Mouse (Mus musculus) lung, postnatal 0 days (tissue): ENCODE data around the gene Ajm1. TPM values are rescaled to one million over a fixed set of nuclear protein-coding genes. Genes with fewer than 3 reads are reported as not detected.

ENCODE experiments used
- ATAC-seq: fragments of 200-750 bp; cut with Nextera tagmentation; 2 replicates; pipeline ENCODE4 v1.8.0; 2017; ENCODE audit warnings: moderate library complexity
- DNase-seq: peaks from one replicate; pipeline ENCODE4 v3.0.0-alpha.2; 2016; ENCODE audit warnings: low spot score
- H3K27ac ChIP-seq: fragments of 300-500 bp; sonication (generic); 2 replicates; pipeline ENCODE4 v1.5.1; 2014; ENCODE audit warnings: antibody characterized with exemption, mild to moderate bottlenecking, low read length, mixed read lengths
- H3K27me3 ChIP-seq: fragments of 300-500 bp; sonication (generic); replicated peaks from 2 replicates; pipeline ENCODE4 v1.6.1; 2014; ENCODE audit warnings: low read length, mixed read lengths; ENCODE audit not compliant: insufficient read depth
- H3K36me3 ChIP-seq: fragments of 300-500 bp; sonication (generic); 2 replicates; pipeline ENCODE4 v1.6.1; 2014; ENCODE audit warnings: low read length, mixed read lengths; ENCODE audit not compliant: insufficient read depth
- H3K4me1 ChIP-seq: fragments of 300-500 bp; sonication (generic); 2 replicates; pipeline ENCODE4 v1.6.1; 2014; ENCODE audit warnings: antibody characterized with exemption, low read depth, low read length, mixed read lengths; ENCODE audit not compliant: insufficient read depth
- H3K4me2 ChIP-seq: fragments of 300-500 bp; sonication (generic); replicated peaks from 2 replicates; pipeline ENCODE4 v1.6.1; 2014; ENCODE audit warnings: low read depth, mild to moderate bottlenecking, low read length, moderate library complexity, mixed read lengths
- H3K4me3 ChIP-seq: fragments of 300-500 bp; sonication (generic); 2 replicates; pipeline ENCODE4 v1.5.1; 2014; ENCODE audit warnings: low read depth, low read length
- H3K9ac ChIP-seq: fragments of 300-500 bp; sonication (generic); replicated peaks from 2 replicates; pipeline ENCODE4 v1.6.1; 2014; ENCODE audit warnings: low read depth, mild to moderate bottlenecking
- H3K9me3 ChIP-seq: fragments of 300-500 bp; sonication (generic); 2 replicates; pipeline ENCODE4 v1.6.1; 2016; ENCODE audit warnings: low read length, mixed read lengths
- CTCF ChIP-seq: IDR thresholded peaks from 2 replicates; pipeline ENCODE4 v1.5.1; 2016; ENCODE audit warnings: antibody characterized with exemption, mild to moderate bottlenecking
- EP300 ChIP-seq: IDR thresholded peaks from 2 replicates; pipeline ENCODE4 v1.6.1; 2016; ENCODE audit warnings: antibody characterized with exemption, mild to moderate bottlenecking, control low read depth
- WGBS: fragments of 180-500 bp; shearing (Covaris S2); extraction: QIAGEN DNeasy Blood & Tissue Kit; methylation state at CpG from one replicate; pipeline ENCODE4 v1.1.7; 2014; 5-methylcytosine and 5-hydroxymethylcytosine counted together
- polyA plus RNA-seq: library from polyadenylated mRNA; unstranded; fragments of >200 nt; fragmentation: Nextera tagmentation; extraction: Ambion mirVana; gene quantifications from 2 replicates; pipeline ENCODE4 v1.2.1, GENCODE M21; 2015

Ajm1 gene
- polyA plus RNA-seq, 1 experiment from 2014 or later, result not detected

GRCm38 (mm10) chr2:25620386-25620785 lies 38.8 kb upstream of the Ajm1 start:
- no peaks in the 10 kb centered on the region for H3K36me3 ChIP-seq
- TF ChIP-seq EP300, result no peak
- TF ChIP-seq CTCF, result no peak
- 74% methylated on average over 6 of the region's 6 CpGs for WGBS
- peaks cover 19% of the 10 kb centered on the region for H3K27me3 ChIP-seq
- no peak overlapping the region for H3K9ac ChIP-seq
- no peak overlapping the region for H3K27ac ChIP-seq
- H3K4me2 ChIP-seq, result no peak overlapping the region
- no peak overlapping the region for H3K4me3 ChIP-seq
- no peaks in the 10 kb centered on the region for H3K9me3 ChIP-seq
- no peak for DNase-seq
- ATAC-seq, result no peak
- peaks cover 5% of the 10 kb centered on the region; the same call in 1 of the 2 replicates for H3K4me1 ChIP-seq

- WGBS, result 61% methylated on average over 3 of the region's 3 CpGs
- no peak within 1 kb of the TSS for H3K4me3 ChIP-seq
- H3K27me3 ChIP-seq, result peaks cover 25% of the 10 kb centered on the region
- no peak within 1 kb of the TSS for H3K27ac ChIP-seq
- H3K9me3 ChIP-seq, result no peaks in the 10 kb centered on the region
- no peak within 1 kb of the TSS for H3K4me2 ChIP-seq
- no peaks in the 10 kb centered on the region for H3K36me3 ChIP-seq
- no peak for DNase-seq
- TF ChIP-seq CTCF (no peak), EP300 (no peak)
- H3K4me1 ChIP-seq, result peaks cover 5% of the 10 kb centered on the region; the same call in 1 of the 2 replicates
- H3K9ac ChIP-seq, result no peak within 1 kb of the TSS
- no peak for ATAC-seq
Measured at GRCm38 (mm10) chr2:25617578-25617977, 36.0 kb upstream of the Ajm1 start, which contains the start of gene Ccdc183. Gene Ccdc183, minus strand, starts transcription at chr2:25617678.

DNA sequence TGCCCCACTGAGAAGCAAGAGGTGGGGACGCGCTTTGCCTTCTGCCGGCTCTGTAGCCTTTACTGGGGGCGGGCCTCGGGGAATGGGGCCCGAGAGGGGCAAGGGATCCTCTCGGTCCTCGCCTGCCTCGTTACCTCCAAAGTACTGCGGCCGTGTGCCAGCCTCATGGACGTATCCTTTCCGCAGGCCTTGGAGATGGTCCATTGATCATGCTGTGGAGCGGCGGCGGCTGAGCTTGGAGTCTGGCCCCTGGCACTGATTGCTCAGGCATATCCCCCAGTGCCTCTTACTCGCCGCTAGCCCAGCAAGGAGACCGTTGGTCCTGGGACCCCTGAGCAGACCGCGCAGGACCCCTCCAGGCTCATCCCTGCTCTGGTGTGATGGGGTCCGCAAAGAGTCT lies 34.8 kb upstream of the Ajm1 start:
- Histone ChIP-seq H3K4me2 (0 out of 2 replicates have a peak overlapping the region, but pooled peaks have one; percentile 8), H3K27ac (no peak overlapping the region), H3K27me3 (peaks cover 25% of the 10 kb centered on the region), H3K4me1 (peaks cover 5% of the 10 kb centered on the region; the same call in 1 of the 2 replicates), H3K9ac (no peak overlapping the region), H3K9me3 (no peaks in the 10 kb centered on the region), H3K4me3 (no peak overlapping the region), H3K36me3 (no peaks in the 10 kb centered on the region)
- ATAC-seq (no peak), DNase-seq (no peak)
- WGBS, result 23% methylated on average over 17 of the region's 22 CpGs
- TF ChIP-seq CTCF (no peak), EP300 (no peak)

DNA sequence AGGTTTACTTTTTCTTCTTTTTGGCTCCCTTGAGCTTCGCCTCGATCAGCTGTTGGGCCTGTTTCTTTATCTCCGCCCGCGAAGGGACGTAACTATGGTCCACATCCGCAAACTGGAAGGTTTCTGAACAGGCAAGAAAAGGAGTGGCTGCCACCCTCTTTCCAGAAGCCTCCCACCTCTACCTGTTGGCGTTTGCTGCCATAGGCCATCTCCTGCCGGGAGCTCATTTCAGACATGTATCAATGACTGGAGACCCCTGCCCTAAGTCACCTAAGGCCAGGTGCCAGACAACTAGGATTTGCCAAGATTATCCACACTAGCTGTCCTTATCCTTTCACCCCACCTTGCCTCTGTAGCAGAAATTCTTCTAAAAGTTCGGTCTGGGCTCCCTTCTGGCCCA lies 27.1 kb upstream of the Ajm1 start:
- 63% methylated on average over 10 of the region's 10 CpGs for WGBS
- no peaks in the 10 kb centered on the region for H3K9me3 ChIP-seq
- TF ChIP-seq EP300 (no peak), CTCF (no peak)
- no peak overlapping the region for H3K9ac ChIP-seq
- H3K4me1 ChIP-seq, result 0 out of 2 replicates have a peak, but pooled peaks cover 4% of the 10 kb centered on the region
- no peaks in the 10 kb centered on the region for H3K27me3 ChIP-seq
- H3K36me3 ChIP-seq, result no peaks in the 10 kb centered on the region
- ATAC-seq (peak; percentile 25), DNase-seq (no peak)
- peak overlapping the region; percentile 81 for H3K4me2 ChIP-seq
- no peak overlapping the region for H3K27ac ChIP-seq
- H3K4me3 ChIP-seq, result peak overlapping the region; percentile 84

- H3K9ac ChIP-seq, result peak within 1 kb of the TSS; percentile 91
- no peaks in the 10 kb centered on the region for H3K9me3 ChIP-seq
- no peaks in the 10 kb centered on the region for H3K27me3 ChIP-seq
- H3K4me1 ChIP-seq, result 0 out of 2 replicates have a peak, but pooled peaks cover 4% of the 10 kb centered on the region
- TF ChIP-seq EP300, result no peak
- TF ChIP-seq CTCF, result no peak
- H3K36me3 ChIP-seq, result no peaks in the 10 kb centered on the region
- WGBS, result under 1% methylated on average over 61 of the region's 80 CpGs
- peak within 1 kb of the TSS; percentile 88 for H3K27ac ChIP-seq
- ATAC-seq (peak; percentile 96), DNase-seq (peak; percentile 94)
- H3K4me3 ChIP-seq, result peak within 1 kb of the TSS; percentile 84
- peak within 1 kb of the TSS; percentile 81 for H3K4me2 ChIP-seq
Measured at GRCm38 (mm10) chr2:25607761-25608622, 26.4 kb upstream of the Ajm1 start, which contains the start of gene Rabl6. Gene Rabl6, minus strand, starts transcription at chr2:25608521.

DNA sequence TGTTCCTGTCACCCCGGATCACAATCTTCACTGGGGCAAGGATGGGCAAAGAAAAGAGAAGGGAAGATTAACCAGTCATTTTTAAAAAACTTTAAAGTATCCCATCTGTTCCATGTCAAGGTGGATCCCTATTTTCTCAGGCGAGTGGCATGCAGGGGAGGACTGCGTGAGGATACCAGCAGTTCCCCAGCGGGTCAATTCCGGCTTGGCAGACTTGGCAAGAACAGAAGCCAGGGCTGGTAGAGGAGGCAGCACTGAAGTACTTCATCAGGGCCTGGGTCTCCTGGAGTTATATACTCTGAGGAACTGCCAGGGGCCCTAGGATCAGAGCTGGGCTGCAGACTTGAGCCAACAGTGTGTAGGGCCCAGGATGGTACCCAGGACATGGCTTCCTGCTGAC lies 21.0 kb upstream of the Ajm1 start:
- Histone ChIP-seq H3K27me3 (no peaks in the 10 kb centered on the region), H3K4me1 (0 out of 2 replicates have a peak, but pooled peaks cover 4% of the 10 kb centered on the region), H3K36me3 (peaks cover 32% of the 10 kb centered on the region), H3K4me3 (no peak overlapping the region), H3K27ac (no peak overlapping the region), H3K9me3 (no peaks in the 10 kb centered on the region), H3K4me2 (no peak overlapping the region), H3K9ac (no peak overlapping the region)
- DNase-seq (no peak), ATAC-seq (no peak)
- TF ChIP-seq CTCF (no peak), EP300 (no peak)
- 87% methylated on average over 5 of the region's 5 CpGs for WGBS
